Mouse (Mus musculus): ENCODE measurements around the gene Pgap2.

GRCm38 (mm10) chr7:102200576-102200975 lies 9.4 kb upstream of the Pgap2 start:
- TF ChIP-seq CTCF (IDR thresholded peaks at IDR 0.05; ENCODE audit: borderline replicate concordance, control insufficient read depth, extremely low read depth, insufficient read depth, low read length, poor library complexity) (no peak), POLR2A (IDR thresholded peaks at IDR 0.05; ENCODE audit: control insufficient read depth, extremely low read depth, insufficient read depth, low read length, poor library complexity) (no peak)

Measured in thymus, adult 2 months (tissue).